Mouse (Mus musculus) B cell, adult (primary cell): ENCODE measurements around the gene Pgpep1l. TPM values are rescaled to one million over a fixed set of nuclear protein-coding genes. Genes with fewer than 3 reads are reported as not detected.

ENCODE experiments used
- total RNA-seq: library from RNA; stranded (reverse); gene quantifications from 4 replicates; pipeline ENCODE4 v1.2.4, GENCODE M21; 2023; ENCODE audit not compliant: inconsistent age

Pgpep1l gene
- 0.61 to 1.1 TPM (median 1.1 TPM) in 3 of 4 replicates, not detected in the other for total RNA-seq

DNA sequence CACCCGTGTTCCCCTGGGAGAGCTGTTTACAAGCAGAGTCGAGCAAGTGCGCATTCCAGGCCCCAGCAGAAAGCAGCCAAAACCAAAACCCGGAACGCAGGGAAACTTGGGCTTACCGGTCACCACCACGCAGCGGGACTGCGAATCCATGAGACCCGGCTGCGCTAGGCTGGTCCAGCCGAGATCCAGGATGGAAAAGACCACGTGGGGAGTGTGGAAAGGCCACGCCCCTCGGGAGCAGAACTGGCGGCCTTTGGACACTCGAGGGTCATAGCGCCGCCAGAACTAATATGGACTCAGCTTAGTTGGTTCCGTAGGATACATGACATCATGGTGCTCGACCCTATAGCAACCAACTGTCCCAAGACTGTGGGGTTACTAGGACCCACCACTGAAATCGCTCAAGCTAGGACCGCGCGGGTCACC is at the start of gene Pgpep1l:
TSS of gene Pgpep1l (minus strand) at position 206 of the 426 bp plus-strand sequence.

DNA sequence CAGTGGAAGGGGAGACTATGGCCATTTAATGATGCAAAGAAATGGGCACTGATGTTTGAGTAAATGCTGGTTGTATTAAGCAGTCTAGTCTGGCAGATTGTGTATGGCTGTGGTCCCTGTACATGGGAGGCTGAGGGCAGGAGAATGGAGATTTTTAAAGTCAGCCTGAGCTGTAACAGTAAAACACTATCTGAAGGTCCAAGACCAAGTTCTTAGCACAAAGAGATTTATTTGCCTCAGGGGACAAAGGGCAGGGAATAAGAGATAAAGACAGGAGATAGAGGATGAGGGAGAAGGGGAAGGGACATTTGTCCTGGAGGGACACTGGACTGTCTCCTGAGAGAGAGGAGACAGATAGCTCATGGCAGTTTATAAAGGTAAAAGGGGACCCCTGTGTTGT is 9.5 kb upstream of the Pgpep1l start, which contains the start of gene Fam169b:
TSS of gene Fam169b (plus strand) at position 325 of the 400 bp plus-strand sequence.

Other genes with a start within 250 kb of the Pgpep1l start
- gene Fam169b, start 9.6 kb upstream of the Pgpep1l start, total RNA-seq: 32.6 to 41.7 TPM (median 36.0 TPM) in 4 replicates